Mouse (Mus musculus) heart, postnatal 0 days (tissue): ENCODE measurements around the gene Cwc25. TPM values are rescaled to one million over a fixed set of nuclear protein-coding genes. Genes with fewer than 3 reads are reported as not detected.
"Not testable (repeated sequence)": the region's sequence is repeated elsewhere in the genome, so short reads cannot be mapped to it uniquely, and the experiment has no call there.

ENCODE experiments used
- ATAC-seq: fragments of 200-750 bp; cut with Nextera tagmentation; 2 replicates; pipeline ENCODE4 v1.8.0; 2017; ENCODE audit warnings: low read depth, moderate number of reproducible peaks, moderate library complexity; ENCODE audit not compliant: insufficient read depth
- DNase-seq: peaks from one replicate; pipeline ENCODE4 v3.0.0-alpha.2; 2016; ENCODE audit warnings: low spot score
- H3K27ac ChIP-seq: fragments of 300-500 bp; sonication (generic); 2 replicates; pipeline ENCODE4 v1.5.1; 2014; ENCODE audit warnings: low read depth, mild to moderate bottlenecking
- H3K27me3 ChIP-seq: fragments of 300-500 bp; sonication (generic); 2 replicates; pipeline ENCODE4 v1.6.1; 2014; ENCODE audit warnings: low read length, mixed read lengths; ENCODE audit not compliant: control insufficient read depth, insufficient read depth
- H3K36me3 ChIP-seq: fragments of 300-500 bp; sonication (generic); replicated peaks from 2 replicates; pipeline ENCODE4 v1.6.1; 2014; ENCODE audit warnings: low read length, mixed read lengths; ENCODE audit not compliant: control insufficient read depth, insufficient read depth
- H3K4me1 ChIP-seq: fragments of 300-500 bp; sonication (generic); 2 replicates; pipeline ENCODE4 v1.6.1; 2014; ENCODE audit warnings: antibody characterized with exemption; ENCODE audit not compliant: control insufficient read depth, insufficient read depth
- H3K4me2 ChIP-seq: fragments of 300-500 bp; sonication (generic); 2 replicates; pipeline ENCODE4 v1.6.1; 2014; ENCODE audit warnings: low read depth, mild to moderate bottlenecking, low read length, moderate library complexity
- H3K4me3 ChIP-seq: fragments of 300-500 bp; sonication (generic); 2 replicates; pipeline ENCODE4 v1.5.1; 2014; ENCODE audit warnings: low read depth, low read length
- H3K9ac ChIP-seq: fragments of 300-500 bp; sonication (generic); replicated peaks from 2 replicates; pipeline ENCODE4 v1.6.1; 2014; ENCODE audit warnings: low read depth, low read length, mixed read lengths
- H3K9me3 ChIP-seq: fragments of 300-500 bp; sonication (generic); replicated peaks from 2 replicates; pipeline ENCODE4 v1.6.1; 2016; ENCODE audit warnings: low read length; ENCODE audit not compliant: control insufficient read depth
- CTCF ChIP-seq: IDR thresholded peaks from 2 replicates; pipeline ENCODE4 v1.5.1; 2016; ENCODE audit warnings: antibody characterized with exemption, control low read depth, low read depth
- EP300 ChIP-seq: IDR thresholded peaks from 2 replicates; pipeline ENCODE4 v1.6.1; 2016; ENCODE audit warnings: antibody characterized with exemption, low read depth
- WGBS: fragments of 180-500 bp; shearing (Covaris S2); extraction: QIAGEN DNeasy Blood & Tissue Kit; methylation state at CpG from one replicate; pipeline ENCODE4 v1.1.7; 2014; 5-methylcytosine and 5-hydroxymethylcytosine counted together
- polyA plus RNA-seq: library from polyadenylated mRNA; unstranded; fragments of >200 nt; fragmentation: Nextera tagmentation; extraction: Ambion mirVana; gene quantifications from 2 replicates; pipeline ENCODE4 v1.2.1, GENCODE M21; 2015
- total RNA-seq: library from RNA; depleted of rRNA; stranded (reverse); fragments of >200 nt; gene quantifications from 2 replicates; pipeline ENCODE4 v1.2.3, GENCODE M21; 2014; ENCODE audit warnings: low replicate concordance

Gene Cwc25
- total and polyA plus RNA-seq, 2 experiments from 2014 or later = 3.2 to 8.2 TPM

DNA sequence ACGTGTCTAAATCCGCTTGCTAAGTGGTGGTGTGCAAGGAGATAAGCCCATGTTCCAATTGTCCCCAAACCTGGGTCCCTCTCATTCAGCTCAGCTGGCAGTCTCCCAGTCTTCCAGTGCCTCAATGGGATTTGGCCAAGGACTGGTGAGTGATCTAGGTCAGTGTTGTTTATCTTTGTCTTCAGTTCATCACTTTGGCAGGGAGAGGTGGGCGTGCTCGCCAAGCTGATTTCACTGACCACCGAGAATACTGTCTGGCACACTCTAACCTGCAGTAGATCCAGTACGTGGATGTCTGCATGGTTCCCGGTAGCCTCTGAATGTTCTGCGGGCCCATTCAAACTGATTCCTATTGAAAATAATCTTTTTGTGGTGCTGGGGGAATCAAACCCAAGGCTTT lies 52.5 kb downstream of the Cwc25 start:
- H3K27ac ChIP-seq = no peak overlapping the region
- no peak for DNase-seq
- H3K36me3 ChIP-seq = peaks cover 51% of the 10 kb centered on the region

GRCm38 (mm10) chr11:97712286-97712685 lies 54.1 kb downstream of the Cwc25 start:
- Histone ChIP-seq H3K4me2 (no peak overlapping the region), H3K9me3 (no peaks in the 10 kb centered on the region), H3K27ac (no peak overlapping the region), H3K9ac (no peak overlapping the region), H3K4me1 (peaks cover 4% of the 10 kb centered on the region; the same call in 1 of the 2 replicates), H3K4me3 (no peak overlapping the region), H3K36me3 (peaks cover 49% of the 10 kb centered on the region), H3K27me3 (no peaks in the 10 kb centered on the region)
- TF ChIP-seq CTCF = no peak
- TF ChIP-seq EP300 = no peak
- DNase-seq = no peak
- no peak for ATAC-seq
- 93% methylated on average over 15 of the region's 15 CpGs for WGBS

More for the DNA sequence above, 52.5 kb downstream of the Cwc25 start:
- H3K9me3 ChIP-seq = no peaks in the 10 kb centered on the region
- 48% methylated on average over 8 of the region's 8 CpGs for WGBS
- TF ChIP-seq EP300 (no peak), CTCF (no peak)
- H3K9ac ChIP-seq = no peak overlapping the region
- no peaks in the 10 kb centered on the region for H3K27me3 ChIP-seq
- H3K4me2 ChIP-seq = no peak overlapping the region
- no peak overlapping the region for H3K4me3 ChIP-seq
- ATAC-seq = no peak
- H3K4me1 ChIP-seq = peaks cover 4% of the 10 kb centered on the region; the same call in 1 of the 2 replicates

GRCm38 (mm10) chr11:97711200-97711900 lies 55.0 kb downstream of the Cwc25 start:
- Histone ChIP-seq H3K27ac (no peak overlapping the region), H3K4me1 (peaks cover 4% of the 10 kb centered on the region; the same call in 1 of the 2 replicates), H3K4me3 (no peak overlapping the region), H3K36me3 (peaks cover 54% of the 10 kb centered on the region), H3K27me3 (no peaks in the 10 kb centered on the region), H3K4me2 (no peak overlapping the region), H3K9me3 (no peaks in the 10 kb centered on the region), H3K9ac (no peak overlapping the region)
- ATAC-seq (no peak), DNase-seq (no peak)
- no peak for TF ChIP-seq CTCF
- TF ChIP-seq EP300 = no peak
- WGBS = 83% methylated on average over 13 of the region's 13 CpGs

DNA sequence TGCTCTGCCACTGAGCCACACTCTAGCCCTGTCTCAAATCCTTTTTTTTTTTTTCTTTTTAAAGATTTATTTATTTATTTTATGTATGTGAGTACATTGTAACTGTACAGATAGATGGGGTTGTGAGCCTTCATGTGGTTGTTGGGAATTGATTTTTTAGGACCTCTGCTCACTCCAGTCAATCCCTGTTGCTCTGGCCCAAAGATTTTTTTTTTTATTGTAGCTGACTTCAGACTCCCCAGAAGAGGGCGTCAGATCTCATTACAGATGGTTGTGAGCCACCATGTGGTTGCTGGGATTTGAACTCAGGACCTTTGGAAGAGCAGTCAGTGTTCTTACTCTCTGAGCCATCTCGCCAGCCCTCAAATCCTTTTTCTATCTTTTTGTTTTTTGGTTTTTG lies 56.3 kb downstream of the Cwc25 start:
- DNase-seq, H3K4me1 ChIP-seq, ATAC-seq, H3K4me2 ChIP-seq, H3K27me3 ChIP-seq, H3K27ac ChIP-seq, H3K9me3 ChIP-seq, H3K4me3 ChIP-seq, H3K9ac ChIP-seq: not testable (repeated sequence)
- WGBS = 85% methylated on average over 2 of the region's 2 CpGs
- peaks cover 63% of the 10 kb centered on the region for H3K36me3 ChIP-seq

DNA sequence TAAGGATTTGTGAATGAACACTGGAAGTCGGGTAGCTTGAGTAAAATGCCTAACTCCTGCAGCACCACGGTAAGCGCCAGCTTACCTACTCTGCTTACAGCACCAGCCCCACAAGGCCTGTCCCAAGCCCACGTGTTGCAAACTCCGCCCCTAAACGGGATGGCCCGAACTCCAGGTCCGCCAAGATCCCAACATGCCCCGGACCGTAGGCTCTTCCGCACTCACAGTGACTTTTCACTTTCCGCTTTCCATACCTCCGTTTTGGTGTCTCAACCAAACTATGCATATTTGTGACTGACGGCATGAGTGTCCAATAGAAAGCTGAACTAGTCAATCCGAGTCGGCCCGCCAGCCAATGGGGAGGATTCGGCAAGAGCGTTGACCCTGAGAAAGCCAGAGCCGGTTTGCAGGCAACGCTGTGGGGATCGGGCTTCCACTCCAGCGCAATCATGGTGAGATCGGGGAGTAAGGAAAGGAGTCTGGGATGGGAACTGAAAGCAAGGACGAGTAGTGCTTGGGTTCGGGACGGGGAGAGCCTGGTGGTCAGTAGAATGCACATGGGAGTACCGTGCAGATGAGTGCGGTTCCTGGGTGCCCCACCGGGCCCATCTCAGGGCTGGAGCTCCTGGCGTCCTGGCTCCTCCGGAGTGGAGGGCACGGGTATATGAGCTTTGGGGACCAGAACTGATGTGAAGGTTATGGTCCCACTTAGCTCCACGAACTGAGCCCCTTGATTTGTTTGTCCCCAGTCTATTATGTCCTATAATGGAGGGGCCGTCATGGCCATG lies 63.1 kb downstream of the Cwc25 start, which contains the start of gene Psmb3:
Gene Psmb3, plus strand, starts transcription at position 361 of the 788 bp plus-strand sequence.
- TF ChIP-seq CTCF (no peak; the same call in 1 of the 2 replicates), EP300 (peak; percentile 84; the same call in 1 of the 2 replicates)
- no peaks in the 10 kb centered on the region for H3K27me3 ChIP-seq
- peaks cover 25% of the 10 kb centered on the region for H3K36me3 ChIP-seq
- peaks cover 14% of the 10 kb centered on the region; the same call in 1 of the 2 replicates for H3K4me1 ChIP-seq
- ATAC-seq (peak; percentile 87), DNase-seq (peak; percentile 100)
- H3K4me3 ChIP-seq = peak within 1 kb of the TSS; percentile 70
- peak within 1 kb of the TSS; percentile 78 for H3K27ac ChIP-seq
- WGBS = under 1% methylated on average over 35 of the region's 35 CpGs
- H3K9ac ChIP-seq = peak within 1 kb of the TSS; percentile 73
- peak within 1 kb of the TSS; percentile 89 for H3K4me2 ChIP-seq
- no peaks in the 10 kb centered on the region for H3K9me3 ChIP-seq
